Mouse (Mus musculus) stomach, postnatal 0 days (tissue): Measurements from ENCODE around the gene Pnp. TPM values are rescaled to one million over a fixed set of nuclear protein-coding genes. Genes with fewer than 3 reads are reported as not detected.

Experiments used
- ATAC-seq: fragments of 200-750 bp; cut with Nextera tagmentation; 2 replicates; pipeline ENCODE4 v1.8.0; 2017; ENCODE audit not compliant: low FRiP score, low TSS enrichment
- DNase-seq: peaks from one replicate; pipeline ENCODE4 v3.0.0-alpha.2; 2016; ENCODE audit warnings: low spot score
- H3K27ac ChIP-seq: fragments of 300-500 bp; sonication (generic); replicated peaks from 2 replicates; pipeline ENCODE4 v1.5.1; 2014; ENCODE audit warnings: mild to moderate bottlenecking, control low read depth
- H3K27me3 ChIP-seq: fragments of 300-500 bp; sonication (generic); 2 replicates; pipeline ENCODE4 v1.6.1; 2014; ENCODE audit warnings: low read length; ENCODE audit not compliant: control insufficient read depth, insufficient read depth
- H3K36me3 ChIP-seq: fragments of 300-500 bp; sonication (generic); 2 replicates; pipeline ENCODE4 v1.6.1; 2014; ENCODE audit warnings: low read length, mixed read lengths; ENCODE audit not compliant: control insufficient read depth, insufficient read depth
- H3K4me1 ChIP-seq: fragments of 300-500 bp; sonication (generic); replicated peaks from 2 replicates; pipeline ENCODE4 v1.6.1; 2014; ENCODE audit warnings: antibody characterized with exemption; ENCODE audit not compliant: control insufficient read depth, insufficient read depth
- H3K4me2 ChIP-seq: fragments of 300-500 bp; sonication (generic); replicated peaks from 2 replicates; pipeline ENCODE4 v1.6.1; 2014; ENCODE audit warnings: low read depth, mild to moderate bottlenecking, control low read depth, moderate library complexity
- H3K4me3 ChIP-seq: fragments of 300-500 bp; sonication (generic); 2 replicates; pipeline ENCODE4 v1.5.1; 2014; ENCODE audit warnings: low read depth, low read length, control low read depth
- H3K9ac ChIP-seq: fragments of 300-500 bp; sonication (generic); 2 replicates; pipeline ENCODE4 v1.6.1; 2014; ENCODE audit warnings: mild to moderate bottlenecking, low read length, control low read depth, mixed read lengths
- H3K9me3 ChIP-seq: fragments of 300-500 bp; sonication (generic); 2 replicates; pipeline ENCODE4 v1.6.1; 2016; ENCODE audit warnings: low read length; ENCODE audit not compliant: control insufficient read depth
- CTCF ChIP-seq: IDR thresholded peaks from 2 replicates; pipeline ENCODE4 v1.5.1; 2016; ENCODE audit warnings: antibody characterized with exemption, low read depth, mild to moderate bottlenecking, moderate library complexity
- EP300 ChIP-seq: optimal IDR thresholded peaks from 2 replicates; pipeline ENCODE3; 2016; ENCODE audit warnings: antibody characterized with exemption
- WGBS: fragments of 180-500 bp; shearing (Covaris S2); extraction: QIAGEN DNeasy Blood & Tissue Kit; methylation state at CpG from one replicate; pipeline ENCODE4 v1.1.7; 2014; 5-methylcytosine and 5-hydroxymethylcytosine counted together
- polyA plus RNA-seq: library from polyadenylated mRNA; unstranded; fragments of >200 nt; fragmentation: Nextera tagmentation; extraction: Ambion mirVana; gene quantifications from 2 replicates; pipeline ENCODE4 v1.2.1, GENCODE M21; 2015

Gene Pnp
- polyA plus RNA-seq, 1 experiment from 2014 or later = 48.6 TPM

GRCm38 (mm10) chr14:50991037-50991436 lies 60.2 kb downstream of the Pnp start:
- TF ChIP-seq CTCF (no peak), EP300 (no peak)
- no peaks in the 10 kb centered on the region for H3K36me3 ChIP-seq
- no peaks in the 10 kb centered on the region for H3K9me3 ChIP-seq
- H3K27me3 ChIP-seq = no peaks in the 10 kb centered on the region
- no peak overlapping the region for H3K9ac ChIP-seq
- no peaks in the 10 kb centered on the region for H3K4me1 ChIP-seq
- no peak overlapping the region for H3K4me2 ChIP-seq
- ATAC-seq (no peak), DNase-seq (no peak)
- WGBS = 78% methylated on average over 3 of the region's 3 CpGs
- H3K4me3 ChIP-seq = no peak overlapping the region
- no peak overlapping the region for H3K27ac ChIP-seq

GRCm38 (mm10) chr14:50997088-50997487 lies 66.2 kb downstream of the Pnp start:
- H3K27me3 ChIP-seq = no peaks in the 10 kb centered on the region
- H3K9me3 ChIP-seq = no peaks in the 10 kb centered on the region
- no peaks in the 10 kb centered on the region for H3K4me1 ChIP-seq
- H3K4me2 ChIP-seq = no peak overlapping the region
- no peak for TF ChIP-seq CTCF
- TF ChIP-seq EP300 = no peak
- 52% methylated on average over 3 of the region's 3 CpGs for WGBS
- DNase-seq (no peak), ATAC-seq (no peak)
- no peak overlapping the region for H3K9ac ChIP-seq
- H3K36me3 ChIP-seq = no peaks in the 10 kb centered on the region
- no peak overlapping the region for H3K4me3 ChIP-seq
- H3K27ac ChIP-seq = no peak overlapping the region

GRCm38 (mm10) chr14:50997999-50998666 lies 67.3 kb downstream of the Pnp start:
- no peak for ATAC-seq
- Histone ChIP-seq H3K4me3 (no peak overlapping the region), H3K9me3 (no peaks in the 10 kb centered on the region), H3K4me2 (no peak overlapping the region), H3K36me3 (no peaks in the 10 kb centered on the region), H3K4me1 (no peaks in the 10 kb centered on the region), H3K27me3 (no peaks in the 10 kb centered on the region), H3K27ac (no peak overlapping the region), H3K9ac (no peak overlapping the region)
- TF ChIP-seq CTCF (no peak), EP300 (no peak)
- no peak for DNase-seq
- WGBS = 62% methylated on average over 2 of the region's 2 CpGs

- DNase-seq (no peak), ATAC-seq (no peak)
- Histone ChIP-seq H3K4me2 (no peak within 1 kb of the TSS; the same call in 1 of the 2 replicates), H3K27ac (peak within 1 kb of the TSS; percentile 93), H3K9ac (no peak within 1 kb of the TSS), H3K4me3 (no peak within 1 kb of the TSS), H3K36me3 (no peaks in the 10 kb centered on the region), H3K9me3 (no peaks in the 10 kb centered on the region), H3K27me3 (no peaks in the 10 kb centered on the region), H3K4me1 (0 out of 2 replicates have a peak, but pooled peaks cover 8% of the 10 kb centered on the region)
- 82% methylated on average over 8 of the region's 8 CpGs for WGBS
- no peak for TF ChIP-seq EP300
- no peak for TF ChIP-seq CTCF
Measured at GRCm38 (mm10) chr14:51007152-51007801, 76.4 kb downstream of the Pnp start, which contains the start of gene Rnase10. Rnase10 (plus strand) TSS chr14:51007751.

GRCm38 (mm10) chr14:51007914-51008713 lies 77.2 kb downstream of the Pnp start:
- Histone ChIP-seq H3K4me1 (0 out of 2 replicates have a peak, but pooled peaks cover 8% of the 10 kb centered on the region), H3K36me3 (no peaks in the 10 kb centered on the region), H3K9me3 (no peaks in the 10 kb centered on the region), H3K4me3 (no peak overlapping the region), H3K27me3 (no peaks in the 10 kb centered on the region), H3K27ac (peak overlapping the region; percentile 93), H3K4me2 (no peak overlapping the region; the same call in 1 of the 2 replicates), H3K9ac (no peak overlapping the region)
- ATAC-seq = peak; percentile 91
- TF ChIP-seq EP300 (peak; percentile 42), CTCF (no peak)
- DNase-seq = peak; percentile 26
- 26% methylated on average over 13 of the region's 13 CpGs for WGBS
